Mouse (Mus musculus): ENCODE measurements around the gene Flywch2. TPM values are rescaled to one million over a fixed set of nuclear protein-coding genes. Genes with fewer than 3 reads are reported as not detected.
A peak's percentile ranks its signal among the peaks of the same experiment; 100 is the strongest.

The Flywch2 gene
- 37.5 and 54.1 TPM in 2 replicates for polyA plus RNA-seq (2016; fragmentation: Nextera tagmentation; extraction: Ambion mirVana)

DNA sequence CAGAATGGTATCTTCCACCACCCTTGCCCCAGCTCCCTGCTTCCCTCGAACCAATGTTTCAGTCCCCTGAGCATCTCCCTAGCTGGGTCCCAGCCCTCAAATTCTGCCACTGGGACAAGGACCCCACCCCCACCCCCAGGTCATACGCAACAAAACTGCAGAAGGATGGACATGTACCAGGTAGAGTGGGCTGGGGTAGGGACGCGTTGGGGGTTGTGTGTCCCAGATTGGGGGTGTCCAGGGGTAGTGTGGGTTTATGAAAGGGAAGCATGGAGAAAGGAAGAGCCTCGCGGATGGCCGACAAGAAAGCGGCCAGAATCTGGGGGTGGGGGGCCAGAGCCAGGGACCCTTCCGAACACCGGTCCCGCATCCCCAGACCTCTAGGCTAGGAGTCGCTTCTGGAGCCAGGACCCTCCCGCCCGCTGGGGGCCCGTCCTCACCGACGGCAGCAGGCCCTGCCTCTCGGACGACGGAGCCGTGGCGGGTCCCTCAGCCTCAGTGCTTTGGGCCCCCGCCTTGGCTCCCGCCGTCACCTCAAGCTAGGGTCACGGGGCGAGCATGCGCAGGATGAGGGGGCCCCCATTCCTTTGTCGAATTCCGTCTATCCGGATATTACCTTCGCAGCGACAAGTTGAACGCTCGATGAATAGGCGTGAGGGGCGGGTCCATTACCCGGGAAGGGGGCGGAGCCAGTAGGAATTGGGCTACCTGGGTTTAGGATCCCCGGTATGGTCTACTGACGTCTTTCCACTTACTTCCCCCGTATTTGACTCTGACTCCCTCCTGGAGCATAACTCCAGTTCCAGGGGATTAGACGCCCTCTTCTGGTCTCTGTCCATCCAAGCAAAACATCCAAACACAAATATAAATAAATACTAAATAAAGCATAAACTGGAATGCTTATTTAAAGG, at the start of gene Flywch2:
Flywch2 (minus strand) TSS at position 521 of the 911 bp plus-strand sequence.
- DNase-seq (ENCODE audit: low spot score) = peak; percentile 85
- WGBS = 1% methylated on average over 41 of the region's 43 CpGs
- H3K27ac ChIP-seq = peak within 1 kb of the TSS; percentile 90
- peaks cover 31% of the 10 kb centered on the region for H3K4me1 ChIP-seq
- no peaks in the 10 kb centered on the region for H3K36me3 ChIP-seq
- no peaks in the 10 kb centered on the region for H3K9me3 ChIP-seq (replicated peaks)
- peak within 1 kb of the TSS; percentile 71 for H3K4me3 ChIP-seq
- no peaks in the 10 kb centered on the region for H3K27me3 ChIP-seq (ENCODE audit: low read depth, poor library complexity, severe bottlenecking)

DNA sequence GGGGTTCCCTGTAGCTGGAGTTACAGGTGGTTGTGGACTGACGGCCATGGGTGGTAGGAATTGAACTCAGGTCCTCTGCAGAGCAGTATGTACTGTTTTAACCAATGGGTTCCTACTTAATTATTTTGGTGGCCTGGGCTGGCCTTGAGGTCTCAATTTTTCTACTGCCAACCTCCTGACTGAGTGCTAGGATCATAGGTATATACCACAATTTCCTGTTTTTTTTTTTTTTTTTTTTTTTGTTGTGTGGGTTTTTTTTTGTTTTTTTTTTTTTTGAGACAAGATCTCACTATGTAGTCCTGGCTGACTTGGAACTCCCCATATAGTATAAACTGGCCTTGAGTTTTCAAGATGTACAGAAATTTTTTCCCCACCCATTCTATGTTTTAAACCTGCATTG, 45.3 kb upstream of the Flywch2 start:
- no peak for DNase-seq (ENCODE audit: low spot score)
- Histone ChIP-seq H3K9me3 (replicated peaks) (no peaks in the 10 kb centered on the region), H3K27me3 (ENCODE audit: low read depth, poor library complexity, severe bottlenecking) (peaks cover 21% of the 10 kb centered on the region; the same call in 1 of the 2 replicates), H3K4me1 (peaks cover 27% of the 10 kb centered on the region), H3K27ac (no peak overlapping the region), H3K36me3 (peaks cover 14% of the 10 kb centered on the region), H3K4me3 (no peak overlapping the region)
- WGBS = 97% methylated on average over 1 of the region's 1 CpGs

DNA sequence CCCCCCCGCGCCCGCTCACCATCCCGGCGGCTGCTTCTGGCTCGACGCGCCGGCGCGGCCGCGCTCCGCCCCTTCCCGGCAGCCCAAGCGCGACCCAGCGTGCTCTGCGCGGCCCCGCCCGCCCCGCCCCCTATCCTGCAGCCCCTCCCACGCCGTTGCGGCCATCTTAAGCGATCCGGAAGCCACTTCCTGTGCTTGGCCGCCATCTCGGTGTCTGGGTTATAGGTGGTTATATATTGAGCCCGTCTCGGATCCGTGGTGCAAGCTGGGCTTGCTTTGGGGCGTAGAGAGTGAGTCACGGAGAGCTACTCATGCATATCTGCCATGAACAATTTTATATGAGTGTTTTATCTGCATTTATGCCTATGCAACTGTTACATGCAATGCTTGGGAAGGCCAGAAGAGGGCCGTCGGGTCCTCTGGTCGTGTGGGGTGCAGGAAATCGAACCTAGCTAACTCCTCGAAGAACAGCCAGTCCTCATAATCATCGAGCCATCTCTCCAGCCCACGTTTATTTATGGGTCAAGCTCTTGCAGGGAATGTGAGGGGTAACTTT, 43.3 kb upstream of the Flywch2 start, which contains the start of gene Elob:
Elob (minus strand) TSS at position 73 of the 556 bp plus-strand sequence.
- Histone ChIP-seq H3K27ac (peak within 1 kb of the TSS; percentile 93), H3K4me3 (peak within 1 kb of the TSS; percentile 90), H3K4me1 (peaks cover 40% of the 10 kb centered on the region), H3K36me3 (peaks cover 35% of the 10 kb centered on the region), H3K27me3 (ENCODE audit: low read depth, poor library complexity, severe bottlenecking) (peaks cover 9% of the 10 kb centered on the region; the same call in 1 of the 2 replicates), H3K9me3 (replicated peaks) (no peaks in the 10 kb centered on the region)
- WGBS = 2% methylated on average over 40 of the region's 42 CpGs
- peak; percentile 93 for DNase-seq (ENCODE audit: low spot score)

DNA sequence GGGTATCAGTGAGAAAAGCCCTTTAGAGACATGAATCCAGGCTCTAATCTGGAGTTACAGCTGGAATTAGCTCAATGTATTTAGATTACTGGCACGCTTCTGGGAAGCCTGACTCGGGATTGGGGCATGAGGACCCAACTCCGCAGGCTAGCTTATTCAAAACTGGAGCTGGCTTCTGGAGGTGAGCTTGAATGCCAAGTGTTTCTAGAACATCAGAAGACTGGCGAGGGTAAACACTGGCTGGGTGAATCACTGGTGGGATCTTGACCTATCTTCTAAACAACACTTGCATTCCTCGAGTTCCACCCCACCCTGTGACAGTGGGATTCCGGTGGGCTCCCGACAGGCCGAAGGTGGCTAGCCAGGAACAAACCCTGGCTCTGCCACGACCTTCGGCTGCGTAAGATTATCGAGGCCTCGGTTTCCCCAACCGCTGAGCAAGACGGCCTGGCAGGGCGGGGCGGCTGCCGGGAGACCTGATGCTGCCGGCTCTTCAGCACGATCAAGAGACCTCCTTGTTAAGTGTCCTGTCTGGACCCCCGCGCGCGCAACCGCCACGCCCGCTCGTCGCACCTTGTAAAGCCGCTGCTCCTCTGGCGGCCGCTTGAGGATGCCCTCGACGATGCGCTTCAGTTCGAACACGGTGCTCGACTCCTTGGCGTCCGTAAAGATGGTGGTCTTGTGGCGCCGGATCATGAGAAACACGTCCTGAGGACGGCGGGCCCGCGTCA, 42.6 kb upstream of the Flywch2 start:
- under 1% methylated on average over 45 of the region's 47 CpGs for WGBS

DNA sequence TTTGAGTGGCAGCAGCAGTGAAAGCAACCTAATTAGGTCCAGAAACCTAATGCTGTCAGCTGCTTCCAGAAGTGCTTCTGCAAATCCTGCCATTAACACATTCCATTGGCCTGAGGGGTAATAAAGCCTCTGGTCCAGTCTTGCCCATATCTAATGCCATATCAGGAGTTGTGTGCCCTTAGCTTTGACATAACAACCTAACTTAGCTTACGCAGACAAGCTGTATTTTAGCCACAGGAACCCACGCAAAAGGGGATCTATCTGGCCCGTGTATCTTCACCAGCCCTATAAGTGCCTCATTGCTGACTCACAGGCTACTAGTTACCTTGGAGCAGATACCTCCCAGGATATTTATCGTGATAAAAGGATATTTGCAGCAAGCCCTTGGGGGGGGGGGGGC, 39.7 kb upstream of the Flywch2 start:
- H3K4me3 ChIP-seq = no peak overlapping the region; the same call in 1 of the 2 replicates
- no peaks in the 10 kb centered on the region for H3K27me3 ChIP-seq (ENCODE audit: low read depth, poor library complexity, severe bottlenecking)
- 83% methylated on average over 4 of the region's 4 CpGs for WGBS
- H3K36me3 ChIP-seq = peaks cover 70% of the 10 kb centered on the region
- H3K9me3 ChIP-seq (replicated peaks) = no peaks in the 10 kb centered on the region
- no peak for DNase-seq (ENCODE audit: low spot score)
- H3K4me1 ChIP-seq = peaks cover 43% of the 10 kb centered on the region
- H3K27ac ChIP-seq = no peak overlapping the region

More for the DNA sequence above, 42.6 kb upstream of the Flywch2 start:
- Histone ChIP-seq H3K36me3 (peaks cover 42% of the 10 kb centered on the region), H3K9me3 (replicated peaks) (no peaks in the 10 kb centered on the region), H3K27me3 (ENCODE audit: low read depth, poor library complexity, severe bottlenecking) (peaks cover 3% of the 10 kb centered on the region; the same call in 1 of the 2 replicates), H3K4me3 (peak overlapping the region; percentile 90), H3K27ac (peak overlapping the region; percentile 93), H3K4me1 (peaks cover 41% of the 10 kb centered on the region)
- peak; percentile 81 for DNase-seq (ENCODE audit: low spot score)

DNA sequence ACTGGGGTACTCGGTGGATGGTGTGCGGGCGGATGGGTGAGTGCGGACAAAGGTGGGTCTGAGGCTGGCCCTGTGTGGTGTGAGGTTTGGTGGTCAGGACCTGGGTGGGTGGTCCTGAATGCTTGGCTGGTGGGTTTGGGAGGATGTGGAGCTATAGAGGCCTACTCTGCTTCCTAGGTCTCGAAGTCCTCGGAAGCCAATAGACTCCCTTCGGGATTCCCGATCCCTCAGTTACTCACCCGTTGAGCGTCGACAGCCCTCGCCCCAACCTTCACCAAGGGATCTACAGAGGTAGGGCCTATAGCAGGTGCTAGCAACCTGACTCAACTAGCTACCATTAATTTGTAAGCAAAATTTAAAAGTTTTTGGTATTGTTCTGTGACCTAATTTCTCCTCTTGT, 37.7 kb upstream of the Flywch2 start:
- Histone ChIP-seq H3K36me3 (peaks cover 90% of the 10 kb centered on the region), H3K27ac (no peak overlapping the region), H3K4me1 (peaks cover 36% of the 10 kb centered on the region), H3K9me3 (replicated peaks) (0 out of 2 replicates have a peak, but pooled peaks cover 4% of the 10 kb centered on the region), H3K27me3 (ENCODE audit: low read depth, poor library complexity, severe bottlenecking) (no peaks in the 10 kb centered on the region), H3K4me3 (no peak overlapping the region)
- no peak for DNase-seq (ENCODE audit: low spot score)
- WGBS = 93% methylated on average over 12 of the region's 12 CpGs

DNA sequence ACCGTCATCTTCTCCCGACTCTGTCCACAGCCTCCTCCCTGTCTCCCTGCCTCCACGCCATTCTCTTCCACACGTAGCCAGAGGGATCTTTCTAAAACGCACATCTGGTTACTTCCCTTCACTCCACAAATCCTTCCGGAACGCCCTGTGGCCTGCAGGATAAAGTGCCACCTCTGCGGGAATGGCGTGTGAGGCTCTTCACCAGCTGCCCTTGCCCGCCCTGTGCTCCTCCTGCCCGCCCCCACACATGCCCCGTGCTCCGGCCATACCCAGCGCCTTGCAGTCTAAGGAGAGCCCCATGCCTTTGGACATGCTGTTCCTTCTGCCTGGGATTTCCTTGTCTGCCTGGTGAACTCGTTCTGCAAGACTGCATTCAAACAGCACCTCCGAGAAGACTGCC, 37.1 kb upstream of the Flywch2 start:
- Histone ChIP-seq H3K4me1 (peaks cover 34% of the 10 kb centered on the region), H3K36me3 (peaks cover 96% of the 10 kb centered on the region), H3K27ac (no peak overlapping the region), H3K27me3 (ENCODE audit: low read depth, poor library complexity, severe bottlenecking) (no peaks in the 10 kb centered on the region), H3K4me3 (no peak overlapping the region), H3K9me3 (replicated peaks) (peaks cover 9% of the 10 kb centered on the region; the same call in 1 of the 2 replicates)
- WGBS = 88% methylated on average over 16 of the region's 16 CpGs
- DNase-seq (ENCODE audit: low spot score) = no peak

DNA sequence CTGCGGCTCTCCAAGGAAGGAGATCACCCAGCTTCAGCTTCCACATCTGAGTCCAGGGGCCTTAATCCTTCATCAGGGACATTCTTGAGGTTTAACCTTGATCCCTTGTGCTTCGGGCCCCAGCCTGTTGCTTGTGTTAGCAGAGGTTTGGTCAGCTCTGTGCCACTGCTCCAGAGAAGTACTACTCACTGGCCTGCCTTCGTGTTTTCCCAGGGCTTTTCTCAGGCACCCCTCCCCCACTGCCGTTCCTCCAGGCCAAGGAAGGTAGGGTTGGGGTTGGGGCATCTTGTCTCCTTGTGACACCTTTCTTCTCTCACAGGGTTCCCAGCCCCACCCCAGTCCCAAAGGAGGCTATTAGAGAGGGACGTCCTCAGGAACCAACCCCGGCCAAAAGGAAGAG, 36.2 kb upstream of the Flywch2 start:
- WGBS = 81% methylated on average over 6 of the region's 6 CpGs
- Histone ChIP-seq H3K27me3 (ENCODE audit: low read depth, poor library complexity, severe bottlenecking) (no peaks in the 10 kb centered on the region), H3K27ac (no peak overlapping the region), H3K4me3 (no peak overlapping the region), H3K4me1 (peaks cover 25% of the 10 kb centered on the region), H3K36me3 (peaks cover 100% of the 10 kb centered on the region), H3K9me3 (replicated peaks) (peaks cover 11% of the 10 kb centered on the region; the same call in 1 of the 2 replicates)
- no peak for DNase-seq (ENCODE audit: low spot score)

DNA sequence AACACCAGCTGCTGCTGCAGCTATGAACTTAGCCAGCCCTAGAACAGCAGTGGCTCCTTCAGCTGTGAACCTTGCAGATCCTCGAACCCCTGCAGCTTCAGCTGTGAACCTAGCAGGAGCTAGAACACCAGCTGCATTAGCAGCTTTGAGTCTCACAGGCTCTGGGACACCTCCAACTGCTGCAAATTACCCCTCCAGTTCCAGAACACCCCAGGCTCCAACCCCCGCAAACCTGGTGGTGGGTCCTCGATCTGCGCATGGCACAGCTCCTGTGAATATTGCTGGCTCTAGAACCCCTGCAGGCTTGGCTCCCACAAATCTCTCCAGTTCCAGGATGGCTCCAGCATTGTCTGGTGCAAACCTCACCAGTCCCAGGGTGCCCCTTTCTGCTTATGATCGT, 34.9 kb upstream of the Flywch2 start:
- Histone ChIP-seq H3K4me1 (peaks cover 21% of the 10 kb centered on the region), H3K36me3 (peaks cover 100% of the 10 kb centered on the region), H3K27ac (no peak overlapping the region), H3K9me3 (replicated peaks) (peaks cover 13% of the 10 kb centered on the region; the same call in 1 of the 2 replicates), H3K27me3 (ENCODE audit: low read depth, poor library complexity, severe bottlenecking) (no peaks in the 10 kb centered on the region), H3K4me3 (no peak overlapping the region)
- 96% methylated on average over 5 of the region's 5 CpGs for WGBS
- no peak for DNase-seq (ENCODE audit: low spot score)

DNA sequence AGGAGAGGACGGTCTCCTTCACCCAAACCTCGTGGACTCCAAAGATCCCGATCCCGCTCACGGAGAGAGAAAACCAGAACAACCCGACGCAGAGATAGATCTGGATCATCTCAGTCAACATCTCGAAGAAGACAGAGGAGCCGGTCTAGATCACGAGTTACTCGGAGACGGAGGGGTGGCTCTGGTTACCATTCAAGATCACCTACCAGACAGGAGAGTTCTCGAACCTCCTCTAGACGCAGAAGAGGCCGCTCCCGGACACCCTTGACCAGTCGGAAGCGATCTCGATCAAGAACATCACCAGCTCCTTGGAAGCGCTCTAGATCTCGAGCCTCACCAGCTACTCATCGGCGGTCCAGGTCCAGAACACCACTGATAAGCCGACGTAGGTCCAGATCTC, 33.4 kb upstream of the Flywch2 start:
- H3K27ac ChIP-seq = no peak overlapping the region
- H3K36me3 ChIP-seq = peaks cover 100% of the 10 kb centered on the region
- WGBS = 97% methylated on average over 25 of the region's 25 CpGs
- H3K27me3 ChIP-seq (ENCODE audit: low read depth, poor library complexity, severe bottlenecking) = no peaks in the 10 kb centered on the region
- H3K4me3 ChIP-seq = no peak overlapping the region
- peaks cover 18% of the 10 kb centered on the region; the same call in 1 of the 2 replicates for H3K9me3 ChIP-seq (replicated peaks)
- DNase-seq (ENCODE audit: low spot score) = no peak
- H3K4me1 ChIP-seq = peaks cover 8% of the 10 kb centered on the region; the same call in 1 of the 2 replicates

DNA sequence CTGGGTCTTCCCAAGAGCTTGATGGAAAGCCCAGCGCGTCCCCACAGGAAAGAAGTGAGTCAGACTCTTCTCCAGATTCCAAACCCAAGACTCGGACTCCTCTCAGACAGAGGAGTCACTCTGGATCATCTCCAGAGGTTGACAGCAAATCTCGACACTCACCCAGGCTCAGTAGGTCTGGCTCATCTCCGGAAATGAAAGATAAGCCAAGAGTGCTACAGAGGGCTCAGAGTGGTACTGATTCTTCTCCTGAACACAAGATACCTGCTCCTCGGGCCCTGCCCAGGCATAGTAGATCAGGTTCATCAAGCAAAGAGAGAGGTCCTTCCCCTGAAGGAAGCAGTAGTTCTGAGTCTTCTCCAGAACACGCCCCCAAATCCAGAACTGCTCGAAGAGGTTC, 32.7 kb upstream of the Flywch2 start:
- H3K27ac ChIP-seq = no peak overlapping the region
- peaks cover 18% of the 10 kb centered on the region; the same call in 1 of the 2 replicates for H3K9me3 ChIP-seq (replicated peaks)
- DNase-seq (ENCODE audit: low spot score) = no peak
- no peak overlapping the region for H3K4me3 ChIP-seq
- 96% methylated on average over 8 of the region's 8 CpGs for WGBS
- peaks cover 100% of the 10 kb centered on the region for H3K36me3 ChIP-seq
- no peaks in the 10 kb centered on the region for H3K27me3 ChIP-seq (ENCODE audit: low read depth, poor library complexity, severe bottlenecking)
- H3K4me1 ChIP-seq = peaks cover 8% of the 10 kb centered on the region; the same call in 1 of the 2 replicates

DNA sequence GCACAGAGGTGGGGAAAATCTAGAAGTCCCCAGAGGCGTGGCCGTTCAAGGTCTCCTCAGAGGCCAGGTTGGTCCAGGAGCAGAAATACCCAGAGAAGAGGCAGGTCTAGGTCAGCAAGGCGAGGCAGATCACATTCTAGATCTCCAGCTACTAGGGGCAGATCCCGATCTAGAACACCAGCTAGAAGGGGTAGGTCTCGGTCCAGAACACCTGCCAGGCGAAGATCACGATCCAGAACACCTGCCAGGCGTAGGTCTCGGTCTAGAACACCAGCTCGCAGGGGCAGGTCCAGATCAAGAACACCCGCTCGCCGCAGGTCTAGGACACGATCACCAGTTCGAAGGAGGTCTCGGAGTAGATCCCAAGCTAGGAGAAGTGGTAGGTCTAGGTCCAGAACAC, 29.8 kb upstream of the Flywch2 start:
- Histone ChIP-seq H3K27me3 (ENCODE audit: low read depth, poor library complexity, severe bottlenecking) (no peaks in the 10 kb centered on the region), H3K9me3 (replicated peaks) (peaks cover 18% of the 10 kb centered on the region; the same call in 1 of the 2 replicates), H3K36me3 (peaks cover 100% of the 10 kb centered on the region), H3K4me1 (no peaks in the 10 kb centered on the region), H3K4me3 (no peak overlapping the region), H3K27ac (no peak overlapping the region)
- 98% methylated on average over 16 of the region's 16 CpGs for WGBS
- DNase-seq (ENCODE audit: low spot score) = no peak
